Mouse (Mus musculus) bone marrow, adult 2 months (tissue): ENCODE results near the gene Piezo1.

ENCODE experiments used
- CTCF ChIP-seq: fragments of 200-500 bp; IDR thresholded peaks from 2 replicates; pipeline ENCODE4 v1.5.1; 2011; ENCODE audit warnings: low read length, control low read depth; ENCODE audit not compliant: control insufficient read depth, insufficient read depth
- POLR2A ChIP-seq: fragments of 200-500 bp; IDR thresholded peaks from 2 replicates; pipeline ENCODE4 v1.6.1; 2011; ENCODE audit warnings: low read depth, mild to moderate bottlenecking, control low read depth, low read length, borderline replicate concordance; ENCODE audit not compliant: control insufficient read depth

GRCm38 (mm10) chr8:122451161-122451703, 99.9 kb downstream of the Piezo1 start:
- no peak for TF ChIP-seq POLR2A
- TF ChIP-seq CTCF: no peak
